Mouse (Mus musculus) gastrocnemius, adult 2 months (tissue): ENCODE data around the gene Ptprf. TPM values are rescaled to one million over a fixed set of nuclear protein-coding genes. Genes with fewer than 3 reads are reported as not detected.

ENCODE experiments used
- DNase-seq: peaks from one replicate; pipeline ENCODE4 v3.0.0; 2022
- H3K27ac ChIP-seq: fragments of 200-600 bp; 2 replicates; pipeline ENCODE4 v1.8.1; 2022; ENCODE audit warnings: mild to moderate bottlenecking
- H3K4me3 ChIP-seq: fragments of 200-600 bp; 2 replicates; pipeline ENCODE4 v1.8.1; 2022; ENCODE audit warnings: mild to moderate bottlenecking, moderate library complexity
- CTCF ChIP-seq: fragments of 200-600 bp; IDR thresholded peaks from 2 replicates; pipeline ENCODE4 v1.8.1; 2022; ENCODE audit warnings: antibody characterized with exemption, mild to moderate bottlenecking, moderate library complexity
- intact Hi-C: fragments of 180-260 bp; cut with DNase I; formaldehyde crosslinking; loops from one replicate; pipeline ENCODE4 v1.15.1; 2025
- microRNA-seq: library from miRNA; unstranded; fragments of <30 nt; microRNA quantifications from one replicate; pipeline ENCODE4 v1.2.0, GENCODE M21; 2021
- total RNA-seq, 2 experiments: library from RNA; stranded (reverse); gene quantifications; 2 replicates each; pipeline ENCODE4 v1.2.3; 2021

Gene Ptprf
- total RNA-seq, 2 experiments from 2014 or later: 1.5 to 2.5 TPM

DNA sequence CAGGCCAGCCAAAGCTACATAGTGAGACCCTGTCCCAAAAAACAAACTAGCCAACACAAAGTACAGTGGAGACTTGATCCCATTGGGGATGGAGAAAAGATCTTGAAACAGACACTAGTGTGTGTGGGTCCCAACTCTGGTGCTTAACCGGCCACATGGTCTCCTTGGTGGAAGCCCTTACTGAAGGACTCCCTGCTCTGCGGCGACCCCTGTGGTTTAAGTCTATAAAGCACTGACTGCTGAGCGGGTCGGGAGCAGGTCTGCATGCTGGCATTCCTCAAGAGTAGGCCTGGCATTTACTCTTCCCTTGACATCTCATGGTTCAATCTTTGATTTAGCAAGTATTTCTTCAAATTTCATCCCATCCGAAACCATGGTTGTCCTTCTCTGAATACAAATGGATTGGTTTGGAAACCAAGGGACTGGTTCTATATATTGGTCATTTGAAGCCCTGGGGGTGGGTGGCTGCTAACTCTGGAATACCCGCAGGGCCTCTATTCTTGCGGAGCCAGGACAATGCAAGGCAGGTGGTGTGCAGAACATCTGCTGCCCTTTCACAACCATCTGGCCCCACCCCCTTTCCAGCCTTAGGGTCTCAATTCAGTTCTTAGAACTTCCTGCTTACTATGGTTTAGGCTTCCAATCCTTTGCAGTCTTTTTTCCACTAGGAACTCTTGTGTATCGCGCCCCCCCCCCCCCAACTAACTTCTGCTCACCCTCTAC is 84.1 kb downstream of the Ptprf start:
- intact Hi-C loops: no loop called here
- TF ChIP-seq CTCF: no peak; the same call in 1 of the 2 replicates
- no peak overlapping the region for H3K4me3 ChIP-seq
- no peak overlapping the region for H3K27ac ChIP-seq
- DNase-seq: no peak

DNA sequence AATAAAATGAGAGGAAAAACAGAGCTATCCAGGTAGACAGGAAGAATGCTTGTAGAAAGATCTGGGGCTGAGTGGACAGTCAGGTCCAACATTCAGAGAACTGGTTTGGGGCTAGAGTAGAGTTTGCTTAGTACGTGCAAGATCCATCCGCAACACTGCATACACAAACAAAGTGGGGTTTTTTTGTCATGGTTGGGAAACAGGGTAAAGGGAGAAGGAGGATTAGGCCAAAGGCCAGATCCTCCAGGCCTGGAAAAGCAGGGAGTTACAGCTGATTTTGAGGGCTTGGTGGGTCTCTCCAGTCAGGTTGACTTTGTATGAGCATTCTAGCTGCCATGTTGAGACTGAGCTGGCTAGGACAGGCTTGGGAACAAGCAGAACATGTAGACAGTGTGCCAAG is 85.3 kb downstream of the Ptprf start:
- intact Hi-C loops: no loop called here
- DNase-seq: no peak
- no peak for TF ChIP-seq CTCF
- Histone ChIP-seq H3K27ac (no peak overlapping the region), H3K4me3 (no peak overlapping the region)

DNA sequence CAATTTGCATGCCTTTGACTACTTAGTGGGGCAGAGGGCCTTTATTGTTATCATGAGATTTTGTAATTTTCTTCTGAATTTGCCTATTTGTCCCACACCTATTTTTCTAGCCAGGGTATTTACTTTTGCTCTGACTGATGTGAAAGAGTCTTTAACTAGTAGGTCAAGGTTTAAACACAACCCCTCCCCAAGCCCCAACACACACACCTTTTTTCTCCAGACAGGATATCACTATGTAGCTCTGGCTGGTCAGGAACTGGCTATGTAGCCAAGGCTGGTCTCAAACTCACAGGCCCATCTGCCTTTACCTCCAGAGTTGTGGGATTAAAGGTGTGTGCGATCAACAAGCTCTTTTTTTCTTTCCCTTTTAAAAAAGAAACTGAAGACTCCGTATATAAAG is 92.1 kb downstream of the Ptprf start:
- no peak for TF ChIP-seq CTCF
- H3K4me3 ChIP-seq: no peak overlapping the region
- no peak for DNase-seq
- H3K27ac ChIP-seq: no peak overlapping the region
- intact Hi-C loops: no loop called here

DNA sequence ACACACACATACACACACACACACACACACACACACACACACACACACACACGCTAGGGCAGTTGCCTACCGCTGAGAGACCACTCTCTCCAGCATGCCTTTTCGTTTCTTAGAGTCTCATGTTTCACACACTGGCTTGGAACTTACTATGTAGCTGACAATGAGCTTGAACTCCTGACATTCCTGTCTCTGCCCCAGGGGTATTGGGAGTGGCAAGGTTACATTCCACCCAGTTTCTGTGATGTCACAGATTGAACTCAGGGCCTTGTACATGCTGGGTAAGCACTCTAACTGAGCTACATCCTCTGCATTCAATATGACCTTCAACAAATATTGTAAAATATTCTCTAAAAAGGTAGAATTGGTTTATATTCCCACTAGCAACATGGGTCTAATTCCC is 92.6 kb downstream of the Ptprf start:
- H3K4me3 ChIP-seq: no peak overlapping the region
- TF ChIP-seq CTCF: no peak
- intact Hi-C loops: no loop called here
- no peak overlapping the region for H3K27ac ChIP-seq
- DNase-seq: no peak

DNA sequence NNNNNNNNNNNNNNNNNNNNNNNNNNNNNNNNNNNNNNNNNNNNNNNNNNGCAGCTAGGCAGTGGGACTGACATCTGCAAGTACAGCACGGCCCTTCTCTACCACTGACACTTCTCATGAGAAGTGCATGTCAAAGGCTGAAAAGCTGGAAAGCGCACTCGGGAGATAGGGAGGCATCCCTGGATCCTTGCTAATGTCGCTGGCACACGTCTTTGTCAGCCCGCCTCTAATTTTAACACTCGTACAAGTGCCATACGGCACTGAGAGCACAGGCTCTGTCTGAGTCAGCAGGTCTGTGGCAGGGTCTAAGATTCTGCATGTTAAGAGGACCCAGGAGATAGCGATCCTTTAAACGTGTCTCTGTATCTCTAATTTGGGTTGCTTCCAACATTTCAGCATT is 95.0 kb downstream of the Ptprf start:
- 0 out of 2 replicates have a peak overlapping the region, but pooled peaks have one; percentile 20 for H3K27ac ChIP-seq

DNA sequence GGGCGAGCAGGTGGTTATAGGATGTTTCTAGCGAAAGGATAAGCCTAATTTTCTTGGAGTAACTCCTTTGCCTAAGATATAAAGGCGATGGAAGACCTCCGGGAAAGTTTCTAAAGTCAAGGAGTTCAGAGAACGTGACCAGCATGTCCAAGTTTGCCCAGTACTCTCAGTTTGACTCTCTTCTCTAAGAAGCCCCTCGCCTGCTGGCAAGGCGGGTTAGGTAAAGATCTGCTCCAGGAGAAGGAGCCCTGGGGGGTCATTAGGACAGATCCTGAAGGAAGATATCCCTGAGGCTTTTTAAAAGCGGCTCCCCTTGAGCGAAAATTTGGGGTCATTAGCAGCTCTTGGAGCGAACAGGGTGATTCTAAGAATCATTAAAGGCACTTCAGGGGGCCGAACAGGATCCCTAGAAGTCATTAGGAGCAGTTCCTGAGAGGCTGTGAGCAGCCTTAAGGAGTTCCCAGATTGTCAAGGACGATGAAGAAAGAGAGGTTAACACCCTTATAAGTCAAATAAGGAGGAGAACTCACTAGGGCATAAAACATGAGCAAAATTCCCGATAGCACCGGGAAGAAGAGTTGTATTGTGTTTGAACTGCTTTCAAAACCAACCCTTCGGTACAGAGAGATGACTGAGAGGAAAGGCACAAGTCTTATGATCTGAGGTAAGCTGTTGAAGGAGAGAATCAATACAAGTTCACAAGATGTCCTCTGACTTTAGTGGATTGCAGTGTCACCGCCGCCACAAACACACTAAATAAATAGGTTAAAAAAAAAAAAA is 110.7 kb downstream of the Ptprf start:
- no peak for TF ChIP-seq CTCF
- H3K4me3 ChIP-seq: peak overlapping the region; percentile 95
- H3K27ac ChIP-seq: peak overlapping the region; percentile 95
- intact Hi-C loops: no loop called here
- no peak for DNase-seq

More for the DNA sequence above, 95.0 kb downstream of the Ptprf start:
- intact Hi-C loops: no loop called here
- H3K4me3 ChIP-seq: no peak overlapping the region
- no peak for DNase-seq
- no peak for TF ChIP-seq CTCF

DNA sequence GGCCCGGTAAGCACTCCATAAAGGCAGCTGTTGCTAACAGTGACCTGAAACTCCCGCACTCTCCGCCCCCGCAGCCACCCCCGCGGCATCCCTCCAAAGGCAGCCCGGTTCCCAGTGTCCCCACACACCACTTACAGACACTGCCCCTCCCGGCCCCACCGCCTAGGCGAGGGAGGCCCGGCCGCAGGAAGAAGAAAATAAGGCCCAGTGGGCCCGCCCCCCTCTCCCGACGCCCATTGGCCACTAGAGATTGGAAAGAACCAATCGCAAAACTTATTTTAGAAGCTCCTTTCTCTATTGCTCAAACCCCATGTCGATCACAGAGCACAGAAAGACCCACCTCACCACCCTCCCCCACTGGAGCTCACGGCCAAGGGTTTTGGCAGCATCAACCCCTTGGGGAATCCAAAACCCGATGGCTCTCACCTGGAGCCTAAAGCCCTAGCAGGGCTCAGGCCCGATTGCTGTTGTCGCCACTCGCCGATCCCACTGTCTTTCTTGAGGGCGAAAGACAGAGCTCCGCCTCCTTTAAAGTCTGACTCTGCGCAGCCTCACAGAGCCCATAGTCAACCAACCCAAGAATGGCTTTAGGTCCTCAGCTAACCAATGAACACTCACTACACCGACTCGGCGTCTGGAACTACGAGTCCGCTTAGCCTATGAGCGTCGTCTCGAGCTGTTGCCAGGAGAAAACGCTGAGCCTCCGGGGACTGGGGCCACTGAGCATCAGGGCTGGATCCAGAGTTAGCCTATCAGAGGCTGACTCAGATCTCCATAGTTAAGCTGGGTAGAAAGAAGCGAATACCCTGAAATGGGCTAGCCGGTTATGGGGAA is 111.5 kb downstream of the Ptprf start, which contains the start of gene Kdm4a:
Gene Kdm4a (minus strand): TSS at position 577 of the 834 bp plus-strand sequence.
- peak within 1 kb of the TSS; percentile 95 for H3K27ac ChIP-seq
- TF ChIP-seq CTCF: no peak
- intact Hi-C loops: loop anchor here (10.0 kb wide), 1 partner anchor 85 kb away; no protein-coding TSS in a partner anchor
- peak; percentile 96 for DNase-seq
- peak within 1 kb of the TSS; percentile 95 for H3K4me3 ChIP-seq

DNA sequence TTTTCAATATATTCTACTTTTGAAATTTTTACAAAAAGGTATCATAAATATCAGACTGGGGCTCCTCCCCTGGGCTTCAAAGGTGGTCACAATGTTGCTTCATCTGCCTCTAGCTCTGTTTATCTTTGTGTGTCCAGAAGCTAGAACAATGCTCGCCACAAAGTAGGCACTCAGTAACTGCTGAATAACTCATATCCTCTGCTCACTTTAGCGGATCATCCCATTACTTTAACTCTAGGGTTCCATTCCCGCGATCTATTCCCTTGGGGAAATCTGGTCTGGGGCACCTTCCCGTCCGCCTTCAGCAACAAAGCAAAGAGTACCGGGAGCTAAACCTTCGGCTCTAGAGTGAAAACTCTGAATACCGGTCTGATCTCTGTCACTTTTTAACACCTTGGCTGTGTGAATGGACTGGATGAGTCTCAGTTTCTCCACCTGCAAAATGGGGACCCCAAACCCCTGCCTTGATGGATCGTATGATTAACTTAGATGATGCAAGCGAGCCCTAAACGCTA is 112.2 kb downstream of the Ptprf start:
- no peak for DNase-seq
- peak overlapping the region; percentile 95 for H3K27ac ChIP-seq
- intact Hi-C loops: loop anchor here (10.0 kb wide), 1 partner anchor 84 kb away; no protein-coding TSS in a partner anchor
- TF ChIP-seq CTCF: no peak
- H3K4me3 ChIP-seq: peak overlapping the region; percentile 95

DNA sequence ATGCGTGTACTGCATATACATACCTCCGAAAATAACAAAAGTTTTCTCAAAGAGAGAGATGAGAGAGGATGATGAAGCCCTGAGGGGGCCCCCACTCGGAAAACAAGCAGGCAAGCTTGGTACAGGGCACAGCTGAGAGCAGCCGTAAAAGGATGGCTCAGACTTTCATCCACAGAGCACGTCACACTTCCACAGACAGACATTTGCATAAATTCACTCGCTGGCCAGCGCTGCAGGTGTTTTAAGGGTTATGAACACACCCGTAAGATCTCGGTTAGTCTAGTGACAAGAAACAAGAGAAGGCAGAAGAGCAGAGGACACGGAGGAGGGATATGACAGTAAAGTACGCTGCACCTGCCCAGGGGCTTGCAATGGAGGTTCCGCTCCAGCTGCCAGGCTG is 118.7 kb downstream of the Ptprf start:
- intact Hi-C loops: loop anchor here (10.0 kb wide), 1 partner anchor 78 kb away; no protein-coding TSS in a partner anchor
- no peak for DNase-seq
- no peak overlapping the region for H3K4me3 ChIP-seq
- no peak for TF ChIP-seq CTCF
- H3K27ac ChIP-seq: no peak overlapping the region

DNA sequence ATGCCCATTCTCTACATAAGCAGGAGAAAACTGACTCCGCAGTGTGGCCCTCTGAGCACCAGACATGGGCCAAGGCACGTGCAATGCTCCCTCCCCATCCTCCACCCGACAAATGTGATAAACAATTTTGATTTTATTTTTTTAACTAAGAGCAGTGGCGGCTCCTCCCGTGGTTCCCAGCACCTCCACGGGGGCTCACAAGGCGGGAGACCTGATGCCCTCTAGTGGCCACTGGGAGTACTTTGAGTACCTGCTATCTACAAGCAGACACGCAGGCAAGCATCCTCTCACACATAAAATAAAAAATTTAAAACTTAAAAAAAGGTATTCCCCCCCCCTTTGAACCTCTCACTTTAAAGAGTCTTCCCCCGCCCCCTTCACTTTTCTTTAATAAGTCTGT is 120.2 kb downstream of the Ptprf start:
- H3K27ac ChIP-seq: no peak overlapping the region
- H3K4me3 ChIP-seq: no peak overlapping the region
- peak; percentile 56 for TF ChIP-seq CTCF
- intact Hi-C loops: loop anchor here (10.0 kb wide), 1 partner anchor 76 kb away; no protein-coding TSS in a partner anchor
- DNase-seq: no peak

DNA sequence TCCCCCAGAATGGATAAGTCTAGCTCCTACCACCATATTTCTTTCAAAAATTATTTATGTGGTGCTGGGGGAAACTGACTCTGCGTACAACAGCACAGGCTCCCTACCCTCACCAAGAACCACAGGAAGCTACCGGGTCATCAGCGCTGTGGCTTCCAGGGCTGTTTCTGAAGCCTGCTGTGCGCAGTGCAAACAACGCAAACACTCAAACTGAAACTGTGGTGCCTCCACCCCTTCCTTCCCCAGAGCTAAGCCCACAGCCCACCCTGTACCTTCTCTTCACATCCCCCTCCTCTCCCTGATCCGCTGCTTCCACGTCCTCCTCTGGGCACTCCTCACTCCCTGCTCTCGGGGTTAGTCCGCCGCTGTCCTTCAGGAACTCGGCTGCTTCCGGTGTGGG is 129.1 kb downstream of the Ptprf start:
- H3K27ac ChIP-seq: no peak overlapping the region
- no peak overlapping the region for H3K4me3 ChIP-seq
- DNase-seq: no peak
- no peak for TF ChIP-seq CTCF
- intact Hi-C loops: no loop called here

Small RNA genes within 50 kb of the gene (microRNA-seq; reads per million reads assigned to microRNA genes)
- gene Mir7226: not detected

Other genes starting within 250 kb of the Ptprf start
- 10 to 100 TPM; 73.4 to 75.0 TPM for gene St3gal3, start 156.5 kb downstream of the Ptprf start, total RNA-seq
- 10 to 100 TPM; 18.0 to 34.4 TPM for gene Kdm4a, start 111.4 kb downstream of the Ptprf start, total RNA-seq
- gene Szt2, start 117.9 kb upstream of the Ptprf start, total RNA-seq: 1 to 10 TPM; 6.0 to 9.0 TPM
- gene Med8, start 117.9 kb upstream of the Ptprf start, total RNA-seq: 10 to 100 TPM; 36.5 to 37.9 TPM
- 1 to 10 TPM; 6.8 to 8.0 TPM for gene Elovl1, start 136.7 kb upstream of the Ptprf start, total RNA-seq
- under 1 TPM; 0.20 to 0.23 TPM for gene Cdc20, start 145.9 kb upstream of the Ptprf start, total RNA-seq
- gene Mpl, start 166.1 kb upstream of the Ptprf start, total RNA-seq: not detected
- 10 to 100 TPM; 12.6 to 18.5 TPM for gene Tie1, start 198.7 kb upstream of the Ptprf start, total RNA-seq
- gene 2610528J11Rik, start 235.6 kb upstream of the Ptprf start, total RNA-seq: not detected